Mouse (Mus musculus): ENCODE measurements around the gene Utp11. TPM values are rescaled to one million over a fixed set of nuclear protein-coding genes. Genes with fewer than 3 reads are reported as not detected.

Utp11 gene
- polyA plus RNA-seq, 1 experiment from 2014 or later, result 42.1 TPM

DNA sequence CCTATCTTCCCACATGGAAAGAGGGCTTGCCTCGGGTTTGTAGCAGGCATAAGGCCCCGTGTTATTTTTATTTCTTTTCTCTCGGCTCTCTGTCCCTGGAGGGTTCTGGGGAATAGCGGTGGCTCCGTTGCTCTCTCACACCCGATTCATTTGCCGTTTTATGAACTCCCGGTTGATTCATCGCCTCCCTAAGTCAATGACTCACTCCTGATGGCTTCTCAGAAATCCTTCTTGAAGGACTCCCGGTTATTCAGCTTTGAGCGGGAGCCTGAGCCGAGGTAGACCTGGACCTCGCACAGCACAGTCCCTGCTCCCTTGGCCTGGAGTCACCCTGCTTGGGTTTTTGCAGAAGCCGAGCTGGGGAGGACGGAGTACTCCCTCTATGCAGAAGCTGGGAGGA is 28.8 kb downstream of the Utp11 start:
- 0 out of 2 replicates have a peak overlapping the region, but pooled peaks have one; percentile 40 for H3K9ac ChIP-seq (replicated peaks; ENCODE audit: low read depth, low read length)

DNA sequence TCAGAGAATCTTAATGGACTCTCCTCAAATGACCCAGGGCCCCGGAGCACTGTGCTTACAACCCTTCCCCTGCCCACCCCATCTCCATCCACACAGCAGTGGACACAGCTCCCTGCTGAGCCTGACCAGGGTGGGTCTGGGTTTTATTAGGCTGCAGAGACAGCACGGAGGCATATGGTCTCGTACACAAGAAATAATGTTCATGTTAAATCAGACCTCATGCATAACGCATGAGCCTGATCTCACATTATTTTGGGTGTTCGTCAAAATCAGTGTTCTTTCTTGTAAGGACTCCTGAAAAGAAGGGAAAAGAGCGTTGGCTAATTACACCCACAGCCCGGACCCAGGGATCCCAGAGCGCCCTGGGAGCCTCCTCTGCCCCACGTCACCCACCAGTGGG is 29.2 kb downstream of the Utp11 start:
- H3K27ac ChIP-seq (ENCODE audit: low read length), result peak overlapping the region; percentile 74
- no peak overlapping the region for H3K4me3 ChIP-seq (replicated peaks; ENCODE audit: low read length)
- ATAC-seq, result peak; percentile 66
- 0 out of 2 replicates have a peak overlapping the region, but pooled peaks have one; percentile 40 for H3K9ac ChIP-seq (replicated peaks; ENCODE audit: low read depth, low read length)
- H3K36me3 ChIP-seq (ENCODE audit: control insufficient read depth, insufficient read depth), result no peaks in the 10 kb centered on the region
- H3K4me1 ChIP-seq (replicated peaks; ENCODE audit: control insufficient read depth, insufficient read depth, low read length), result peaks cover 30% of the 10 kb centered on the region
- H3K4me2 ChIP-seq (ENCODE audit: low read length), result peak overlapping the region; percentile 37
- 19% methylated on average over 9 of the region's 9 CpGs for WGBS
- peaks cover 18% of the 10 kb centered on the region for H3K27me3 ChIP-seq (replicated peaks; ENCODE audit: control insufficient read depth, insufficient read depth, low read length)
- H3K9me3 ChIP-seq (ENCODE audit: control insufficient read depth, low read length), result no peaks in the 10 kb centered on the region

More for the DNA sequence above, 28.8 kb downstream of the Utp11 start:
- Histone ChIP-seq H3K4me2 (ENCODE audit: low read length) (peak overlapping the region; percentile 37), H3K36me3 (ENCODE audit: control insufficient read depth, insufficient read depth) (no peaks in the 10 kb centered on the region), H3K27ac (ENCODE audit: low read length) (peak overlapping the region; percentile 74), H3K9me3 (ENCODE audit: control insufficient read depth, low read length) (no peaks in the 10 kb centered on the region), H3K27me3 (replicated peaks; ENCODE audit: control insufficient read depth, insufficient read depth, low read length) (peaks cover 18% of the 10 kb centered on the region), H3K4me3 (replicated peaks; ENCODE audit: low read length) (no peak overlapping the region), H3K4me1 (replicated peaks; ENCODE audit: control insufficient read depth, insufficient read depth, low read length) (peaks cover 26% of the 10 kb centered on the region)
- 54% methylated on average over 15 of the region's 15 CpGs for WGBS
- ATAC-seq, result no peak

DNA sequence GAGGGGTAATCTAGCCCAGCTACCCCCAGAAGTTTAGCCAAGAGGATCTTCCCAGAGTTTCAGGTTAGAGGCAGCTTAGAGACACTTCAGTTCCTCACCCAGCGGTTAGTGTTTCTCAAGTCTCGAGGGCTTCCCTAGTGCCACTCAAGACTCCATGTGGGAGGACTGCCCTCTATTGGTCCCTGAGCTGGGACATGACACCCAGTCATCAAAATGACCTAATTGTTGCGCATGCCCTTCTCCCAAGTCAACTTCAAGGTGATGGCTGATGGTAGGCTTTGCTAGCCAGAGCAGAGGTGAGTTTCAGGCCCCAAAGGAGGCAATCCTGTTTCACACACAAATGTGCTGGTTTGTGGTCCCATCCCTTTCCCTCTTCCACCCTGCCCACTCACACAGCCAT is 30.4 kb downstream of the Utp11 start:
- H3K27ac ChIP-seq (ENCODE audit: low read length), result no peak overlapping the region
- H3K4me2 ChIP-seq (ENCODE audit: low read length), result no peak overlapping the region
- H3K9me3 ChIP-seq (ENCODE audit: control insufficient read depth, low read length), result no peaks in the 10 kb centered on the region
- H3K4me1 ChIP-seq (replicated peaks; ENCODE audit: control insufficient read depth, insufficient read depth, low read length), result peaks cover 34% of the 10 kb centered on the region
- peaks cover 23% of the 10 kb centered on the region for H3K27me3 ChIP-seq (replicated peaks; ENCODE audit: control insufficient read depth, insufficient read depth, low read length)
- no peak for ATAC-seq
- no peak overlapping the region for H3K4me3 ChIP-seq (replicated peaks; ENCODE audit: low read length)
- WGBS, result 70% methylated on average over 3 of the region's 3 CpGs
- H3K36me3 ChIP-seq (ENCODE audit: control insufficient read depth, insufficient read depth), result no peaks in the 10 kb centered on the region
- no peak overlapping the region for H3K9ac ChIP-seq (replicated peaks; ENCODE audit: low read depth, low read length)

DNA sequence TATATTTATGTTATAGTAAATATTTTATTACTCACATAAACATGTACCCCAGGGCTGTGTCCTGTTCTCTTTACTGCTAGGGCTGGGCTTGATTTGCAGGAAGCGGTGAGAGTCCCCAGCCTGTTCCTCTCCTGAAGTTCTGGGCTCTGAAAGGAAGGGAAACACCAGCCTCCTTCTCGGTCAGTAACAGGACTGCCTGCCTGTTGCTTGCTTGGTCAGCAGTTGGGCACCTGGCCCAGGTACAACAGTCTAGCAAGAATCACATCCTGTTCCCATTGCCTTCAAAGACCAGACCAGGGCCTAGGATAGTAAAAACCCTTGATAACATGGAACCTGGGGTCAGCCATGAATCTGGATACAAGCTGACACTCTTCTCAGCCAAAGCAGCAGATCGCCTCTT is 32.8 kb downstream of the Utp11 start:
- peak overlapping the region; percentile 44 for H3K4me2 ChIP-seq (ENCODE audit: low read length)
- peaks cover 23% of the 10 kb centered on the region for H3K27me3 ChIP-seq (replicated peaks; ENCODE audit: control insufficient read depth, insufficient read depth, low read length)
- H3K9me3 ChIP-seq (ENCODE audit: control insufficient read depth, low read length), result no peaks in the 10 kb centered on the region
- WGBS, result 53% methylated on average over 3 of the region's 3 CpGs
- peak overlapping the region; percentile 22 for H3K4me3 ChIP-seq (replicated peaks; ENCODE audit: low read length)
- no peak overlapping the region for H3K27ac ChIP-seq (ENCODE audit: low read length)
- peaks cover 43% of the 10 kb centered on the region for H3K4me1 ChIP-seq (replicated peaks; ENCODE audit: control insufficient read depth, insufficient read depth, low read length)
- ATAC-seq, result no peak
- no peak overlapping the region for H3K9ac ChIP-seq (replicated peaks; ENCODE audit: low read depth, low read length)
- no peaks in the 10 kb centered on the region for H3K36me3 ChIP-seq (ENCODE audit: control insufficient read depth, insufficient read depth)

DNA sequence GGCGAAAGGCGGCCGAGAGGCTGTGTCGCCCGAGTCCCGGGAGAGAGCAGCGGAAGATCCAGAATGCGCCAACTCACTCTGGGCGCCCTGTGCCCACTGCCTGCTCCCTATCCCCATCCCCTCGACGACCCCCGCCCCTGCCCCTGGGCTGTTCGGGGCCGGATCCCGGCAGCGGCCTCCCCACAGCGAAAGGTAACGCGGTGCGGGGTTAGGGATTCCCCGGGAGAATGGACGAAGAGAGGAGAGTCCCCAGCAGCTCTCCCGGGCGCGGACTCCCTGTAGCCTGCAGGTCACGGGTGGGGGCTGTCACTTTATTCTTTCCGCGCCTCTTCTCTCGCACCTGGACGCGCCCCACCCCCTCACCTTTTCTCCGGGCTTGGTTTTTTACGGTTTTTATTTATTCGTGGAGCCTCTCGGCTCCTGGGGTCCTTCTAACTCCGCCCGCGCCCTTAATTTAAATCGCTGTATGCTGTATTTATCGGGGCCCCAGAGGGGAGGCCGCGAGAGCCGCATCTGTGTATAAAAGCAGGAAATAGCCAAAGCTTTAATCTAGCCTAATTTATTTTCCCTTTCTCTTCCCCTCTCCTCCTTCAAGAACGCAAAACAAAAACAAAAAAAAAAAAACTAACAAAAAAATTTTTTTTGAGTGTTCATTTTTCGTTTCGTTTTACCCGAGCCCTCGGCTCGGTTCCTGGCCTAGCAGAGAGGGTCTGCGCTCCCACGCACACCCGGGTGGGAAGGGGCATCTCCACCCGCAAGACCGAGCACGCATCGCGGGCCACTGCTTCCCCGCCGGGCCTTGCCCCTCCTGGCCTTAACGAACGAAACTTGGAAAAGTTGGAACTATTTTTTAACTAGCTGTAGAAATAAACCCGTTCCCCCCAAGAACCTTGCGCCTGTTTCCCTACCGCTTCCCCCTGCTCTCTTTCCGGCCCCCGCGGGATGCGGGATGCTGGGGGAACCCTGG is 33.9 kb downstream of the Utp11 start:
- peak overlapping the region; percentile 75 for H3K9ac ChIP-seq (replicated peaks; ENCODE audit: low read depth, low read length)
- H3K27me3 ChIP-seq (replicated peaks; ENCODE audit: control insufficient read depth, insufficient read depth, low read length), result peaks cover 29% of the 10 kb centered on the region
- H3K27ac ChIP-seq (ENCODE audit: low read length), result no peak overlapping the region
- ATAC-seq, result no peak
- H3K4me1 ChIP-seq (replicated peaks; ENCODE audit: control insufficient read depth, insufficient read depth, low read length), result peaks cover 42% of the 10 kb centered on the region
- WGBS, result 1% methylated on average over 67 of the region's 68 CpGs
- H3K4me3 ChIP-seq (replicated peaks; ENCODE audit: low read length), result peak overlapping the region; percentile 71
- H3K9me3 ChIP-seq (ENCODE audit: control insufficient read depth, low read length), result no peaks in the 10 kb centered on the region
- H3K4me2 ChIP-seq (ENCODE audit: low read length), result peak overlapping the region; percentile 92
- H3K36me3 ChIP-seq (ENCODE audit: control insufficient read depth, insufficient read depth), result no peaks in the 10 kb centered on the region

DNA sequence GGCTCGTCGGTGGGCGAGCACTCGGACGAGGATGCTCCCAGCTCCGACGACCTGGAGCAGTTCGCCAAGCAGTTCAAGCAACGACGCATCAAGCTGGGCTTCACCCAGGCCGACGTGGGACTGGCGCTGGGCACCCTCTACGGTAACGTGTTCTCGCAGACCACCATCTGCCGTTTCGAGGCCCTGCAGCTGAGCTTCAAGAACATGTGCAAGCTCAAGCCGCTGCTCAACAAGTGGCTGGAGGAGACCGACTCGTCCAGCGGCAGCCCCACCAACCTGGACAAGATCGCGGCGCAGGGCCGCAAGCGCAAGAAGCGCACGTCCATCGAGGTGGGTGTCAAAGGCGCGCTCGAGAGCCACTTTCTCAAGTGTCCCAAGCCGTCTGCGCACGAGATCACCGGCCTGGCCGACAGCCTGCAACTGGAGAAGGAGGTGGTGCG is 35.0 kb downstream of the Utp11 start:
- no peak for ATAC-seq
- under 1% methylated on average over 39 of the region's 39 CpGs for WGBS
- H3K27me3 ChIP-seq (replicated peaks; ENCODE audit: control insufficient read depth, insufficient read depth, low read length), result peaks cover 37% of the 10 kb centered on the region

DNA sequence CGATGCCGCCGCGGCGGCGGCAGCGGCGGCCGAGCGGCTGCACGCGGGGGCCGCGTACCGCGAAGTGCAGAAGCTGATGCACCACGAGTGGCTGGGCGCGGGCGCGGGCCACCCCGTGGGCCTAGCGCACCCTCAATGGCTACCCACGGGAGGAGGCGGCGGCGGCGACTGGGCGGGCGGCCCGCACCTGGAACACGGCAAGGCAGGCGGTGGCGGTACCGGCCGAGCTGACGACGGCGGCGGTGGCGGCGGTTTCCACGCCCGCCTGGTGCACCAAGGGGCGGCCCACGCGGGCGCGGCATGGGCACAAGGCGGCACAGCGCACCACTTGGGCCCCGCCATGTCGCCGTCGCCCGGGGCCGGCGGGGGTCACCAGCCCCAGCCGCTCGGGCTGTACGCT is 35.6 kb downstream of the Utp11 start:
- WGBS, result under 1% methylated on average over 49 of the region's 61 CpGs
- H3K4me3 ChIP-seq (replicated peaks; ENCODE audit: low read length), result peak overlapping the region; percentile 71
- no peaks in the 10 kb centered on the region for H3K9me3 ChIP-seq (ENCODE audit: control insufficient read depth, low read length)
- H3K9ac ChIP-seq (replicated peaks; ENCODE audit: low read depth, low read length), result peak overlapping the region; percentile 75
- no peak for ATAC-seq
- peak overlapping the region; percentile 92 for H3K4me2 ChIP-seq (ENCODE audit: low read length)
- H3K36me3 ChIP-seq (ENCODE audit: control insufficient read depth, insufficient read depth), result no peaks in the 10 kb centered on the region
- H3K27ac ChIP-seq (ENCODE audit: low read length), result peak overlapping the region; percentile 63
- peaks cover 37% of the 10 kb centered on the region for H3K4me1 ChIP-seq (replicated peaks; ENCODE audit: control insufficient read depth, insufficient read depth, low read length)
- peaks cover 38% of the 10 kb centered on the region for H3K27me3 ChIP-seq (replicated peaks; ENCODE audit: control insufficient read depth, insufficient read depth, low read length)

More for the DNA sequence above, 35.0 kb downstream of the Utp11 start:
- H3K4me3 ChIP-seq (replicated peaks; ENCODE audit: low read length), result peak overlapping the region; percentile 71
- peak overlapping the region; percentile 92 for H3K4me2 ChIP-seq (ENCODE audit: low read length)
- peak overlapping the region; percentile 75 for H3K9ac ChIP-seq (replicated peaks; ENCODE audit: low read depth, low read length)
- peaks cover 34% of the 10 kb centered on the region for H3K4me1 ChIP-seq (replicated peaks; ENCODE audit: control insufficient read depth, insufficient read depth, low read length)
- H3K27ac ChIP-seq (ENCODE audit: low read length), result no peak overlapping the region
- no peaks in the 10 kb centered on the region for H3K36me3 ChIP-seq (ENCODE audit: control insufficient read depth, insufficient read depth)
- no peaks in the 10 kb centered on the region for H3K9me3 ChIP-seq (ENCODE audit: control insufficient read depth, low read length)

DNA sequence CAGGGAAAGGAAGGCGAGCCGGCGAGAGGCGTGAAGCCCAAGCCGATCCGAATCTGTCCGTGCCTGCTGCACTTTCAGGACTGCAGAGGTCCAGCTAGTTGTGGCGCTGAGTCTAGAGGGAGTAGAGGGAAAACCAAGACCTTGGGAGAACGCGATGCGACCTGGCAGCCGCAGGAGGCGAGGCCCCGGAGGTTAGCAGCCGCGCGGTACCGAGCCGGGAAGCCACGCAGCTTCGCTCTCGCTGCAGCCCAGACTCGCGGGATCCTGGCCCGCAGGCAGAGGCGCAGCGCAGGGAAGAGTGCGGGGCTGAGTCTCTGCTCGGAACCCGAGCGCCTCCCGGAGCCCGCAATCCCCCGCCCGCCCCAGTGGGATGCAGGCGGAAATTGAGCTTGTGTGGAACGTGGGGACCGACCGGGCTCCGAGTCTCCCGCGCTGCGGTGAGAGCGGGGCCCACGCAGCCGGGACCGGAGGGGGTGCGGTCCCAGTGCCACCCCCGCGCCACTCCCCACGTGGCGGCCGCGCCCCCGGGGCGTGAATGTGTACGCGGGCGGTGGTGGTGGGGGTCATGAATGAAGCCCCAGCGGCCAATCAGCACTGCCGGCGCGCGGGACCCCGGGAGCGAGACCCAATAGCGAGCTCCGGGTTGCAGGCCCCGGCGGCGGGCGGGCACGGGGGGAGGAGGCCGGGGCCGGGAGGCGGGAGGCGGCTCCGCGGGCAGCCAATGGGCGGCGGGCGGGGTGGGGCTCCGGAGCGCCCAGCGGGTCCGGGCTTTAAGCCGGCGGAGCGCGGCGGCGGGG is 36.3 kb downstream of the Utp11 start:
- under 1% methylated on average over 80 of the region's 92 CpGs for WGBS
- Histone ChIP-seq H3K4me3 (replicated peaks; ENCODE audit: low read length) (peak overlapping the region; percentile 71), H3K36me3 (ENCODE audit: control insufficient read depth, insufficient read depth) (no peaks in the 10 kb centered on the region), H3K4me2 (ENCODE audit: low read length) (peak overlapping the region; percentile 92), H3K4me1 (replicated peaks; ENCODE audit: control insufficient read depth, insufficient read depth, low read length) (peaks cover 37% of the 10 kb centered on the region), H3K9ac (replicated peaks; ENCODE audit: low read depth, low read length) (peak overlapping the region; percentile 64), H3K9me3 (ENCODE audit: control insufficient read depth, low read length) (no peaks in the 10 kb centered on the region), H3K27ac (ENCODE audit: low read length) (peak overlapping the region; percentile 50), H3K27me3 (replicated peaks; ENCODE audit: control insufficient read depth, insufficient read depth, low read length) (peaks cover 38% of the 10 kb centered on the region)
- peak; percentile 94 for ATAC-seq

DNA sequence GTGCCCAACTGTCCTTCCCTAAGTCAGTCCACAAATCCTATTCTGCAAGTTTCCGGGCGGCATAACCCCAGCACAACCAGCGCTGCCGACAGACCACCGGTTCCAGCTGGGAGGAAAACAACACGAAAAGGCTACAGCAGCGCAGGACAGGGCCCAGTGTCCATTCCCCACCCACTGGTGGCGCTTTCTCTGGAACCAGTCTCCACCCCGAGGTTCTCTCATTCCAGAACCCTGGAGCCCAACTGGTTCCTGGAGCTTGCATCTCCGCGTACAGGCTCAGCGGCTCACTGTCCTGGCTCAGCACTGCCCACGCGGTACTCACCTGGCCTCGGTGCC is 36.9 kb downstream of the Utp11 start, which contains the start of gene Pou3f1:
Gene Pou3f1, plus strand, starts transcription at position 290 of the 336 bp plus-strand sequence.
- 2% methylated on average over 15 of the region's 15 CpGs for WGBS
- H3K9me3 ChIP-seq (ENCODE audit: control insufficient read depth, low read length), result no peaks in the 10 kb centered on the region
- ATAC-seq, result no peak; the same call in 1 of the 2 replicates
- no peaks in the 10 kb centered on the region for H3K36me3 ChIP-seq (ENCODE audit: control insufficient read depth, insufficient read depth)
- H3K27ac ChIP-seq (ENCODE audit: low read length), result peak within 1 kb of the TSS; percentile 63
- peaks cover 37% of the 10 kb centered on the region for H3K27me3 ChIP-seq (replicated peaks; ENCODE audit: control insufficient read depth, insufficient read depth, low read length)
- peak within 1 kb of the TSS; percentile 71 for H3K4me3 ChIP-seq (replicated peaks; ENCODE audit: low read length)
- H3K9ac ChIP-seq (replicated peaks; ENCODE audit: low read depth, low read length), result peak within 1 kb of the TSS; percentile 75
- H3K4me1 ChIP-seq (replicated peaks; ENCODE audit: control insufficient read depth, insufficient read depth, low read length), result peaks cover 33% of the 10 kb centered on the region
- peak within 1 kb of the TSS; percentile 92 for H3K4me2 ChIP-seq (ENCODE audit: low read length)
